Mouse (Mus musculus) testis, adult 2 months (tissue): ENCODE results near the gene Lpar3. TPM values are rescaled to one million over a fixed set of nuclear protein-coding genes. Genes with fewer than 3 reads are reported as not detected.
"Not testable (repeated sequence)": the region's sequence is repeated elsewhere in the genome, so short reads cannot be mapped to it uniquely, and the experiment has no call there.

Experiments used
- H3K27ac ChIP-seq: fragments of 200-500 bp; 2 replicates; pipeline ENCODE4 v1.5.1; 2012; ENCODE audit warnings: low read depth, low read length; ENCODE audit not compliant: control insufficient read depth, insufficient read depth
- H3K27me3 ChIP-seq: fragments of 200-500 bp; 2 replicates; pipeline ENCODE4 v1.6.1; 2012; ENCODE audit warnings: mild to moderate bottlenecking, low read length, moderate library complexity; ENCODE audit not compliant: control insufficient read depth, insufficient read depth
- H3K36me3 ChIP-seq: fragments of 200-500 bp; 2 replicates; pipeline ENCODE4 v1.6.1; 2012; ENCODE audit warnings: mild to moderate bottlenecking, low read length; ENCODE audit not compliant: control insufficient read depth, insufficient read depth
- H3K4me1 ChIP-seq: fragments of 200-500 bp; 2 replicates; pipeline ENCODE4 v1.6.1; 2012; ENCODE audit warnings: low read length; ENCODE audit not compliant: control insufficient read depth, insufficient read depth
- H3K4me3 ChIP-seq: fragments of 200-500 bp; 2 replicates; pipeline ENCODE4 v1.5.1; 2012; ENCODE audit warnings: low read depth, mild to moderate bottlenecking, low read length, moderate library complexity, mixed read lengths; ENCODE audit not compliant: control insufficient read depth
- CTCF ChIP-seq: fragments of 200-500 bp; IDR thresholded peaks from 2 replicates; pipeline ENCODE4 v1.5.1; 2012; ENCODE audit warnings: low read depth, mild to moderate bottlenecking, inconsistent platforms, low read length, moderate library complexity; ENCODE audit not compliant: control insufficient read depth, insufficient read depth, insufficient replicate concordance
- POLR2A ChIP-seq: fragments of 200-500 bp; IDR thresholded peaks from 2 replicates; pipeline ENCODE4 v1.6.1; 2012; ENCODE audit warnings: low read depth, mild to moderate bottlenecking, inconsistent platforms, low read length, moderate library complexity; ENCODE audit not compliant: control insufficient read depth
- polyA plus RNA-seq: library from polyadenylated mRNA; depleted of rRNA; stranded (reverse); fragments of >200 nt; gene quantifications from 2 replicates; pipeline ENCODE4 v1.2.3, GENCODE M21; 2012

Gene Lpar3
- polyA plus RNA-seq, 1 experiment = 27.0 TPM

- no peak overlapping the region for H3K27ac ChIP-seq
- TF ChIP-seq POLR2A (no peak), CTCF (no peak)
- no peaks in the 10 kb centered on the region; the same call in 1 of the 2 replicates for H3K4me1 ChIP-seq
- H3K27me3 ChIP-seq = no peaks in the 10 kb centered on the region
- no peaks in the 10 kb centered on the region for H3K36me3 ChIP-seq
- no peak overlapping the region for H3K4me3 ChIP-seq
Measured at GRCm38 (mm10) chr3:146197785-146198184, 23.0 kb upstream of the Lpar3 start.

GRCm38 (mm10) chr3:146198803-146199481 lies 21.8 kb upstream of the Lpar3 start:
- H3K4me1 ChIP-seq = peaks cover 2% of the 10 kb centered on the region
- H3K27ac ChIP-seq = no peak overlapping the region
- H3K27me3 ChIP-seq = no peaks in the 10 kb centered on the region
- no peak overlapping the region for H3K4me3 ChIP-seq
- no peak for TF ChIP-seq POLR2A
- TF ChIP-seq CTCF = no peak
- no peaks in the 10 kb centered on the region for H3K36me3 ChIP-seq

DNA sequence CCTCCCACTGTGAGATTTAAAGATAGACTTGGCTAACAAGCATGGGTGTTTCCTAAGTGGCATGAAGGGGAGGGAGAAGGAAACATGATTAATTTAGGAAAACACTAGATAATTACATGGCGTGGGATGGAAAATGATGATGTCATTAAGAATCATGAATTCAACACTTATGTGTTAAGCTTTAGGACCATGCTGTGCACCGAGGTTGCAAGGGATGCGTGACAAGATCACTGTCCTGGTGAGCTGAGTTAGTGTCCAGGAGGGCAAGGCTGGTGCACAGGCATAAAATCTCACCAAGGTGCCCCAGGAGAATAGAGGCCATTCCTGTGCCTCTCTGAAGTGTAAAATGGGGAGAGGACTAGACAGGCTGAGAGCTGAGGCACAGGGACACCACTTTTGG lies 21.3 kb upstream of the Lpar3 start:
- H3K27ac ChIP-seq = no peak overlapping the region
- H3K27me3 ChIP-seq = no peaks in the 10 kb centered on the region
- H3K4me3 ChIP-seq = no peak overlapping the region
- peaks cover 2% of the 10 kb centered on the region for H3K4me1 ChIP-seq
- TF ChIP-seq CTCF (no peak), POLR2A (no peak)
- H3K36me3 ChIP-seq = no peaks in the 10 kb centered on the region

DNA sequence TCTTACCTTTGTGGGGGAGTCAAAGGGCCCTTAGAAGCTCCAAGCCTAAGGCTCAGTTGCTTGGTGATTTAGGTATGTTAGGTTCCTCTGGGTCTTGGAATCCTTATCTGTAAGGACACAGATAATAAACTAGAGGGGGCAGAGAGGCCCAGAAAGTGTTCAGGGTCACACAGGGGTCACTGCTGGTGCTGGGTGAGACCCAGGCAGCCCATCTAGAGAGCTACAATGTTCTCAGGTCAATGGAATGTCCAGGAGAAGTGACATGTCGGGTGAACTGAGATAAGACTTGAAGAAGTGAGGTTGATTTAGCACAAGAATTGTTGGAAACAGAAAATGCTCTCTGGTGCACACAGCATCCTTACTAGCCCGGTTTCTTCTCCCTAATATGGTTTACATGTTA lies 16.4 kb upstream of the Lpar3 start:
- Histone ChIP-seq H3K27ac (no peak overlapping the region), H3K4me1 (peaks cover 2% of the 10 kb centered on the region; the same call in 1 of the 2 replicates), H3K27me3 (no peaks in the 10 kb centered on the region), H3K36me3 (no peaks in the 10 kb centered on the region), H3K4me3 (no peak overlapping the region)
- TF ChIP-seq POLR2A (no peak), CTCF (no peak)

DNA sequence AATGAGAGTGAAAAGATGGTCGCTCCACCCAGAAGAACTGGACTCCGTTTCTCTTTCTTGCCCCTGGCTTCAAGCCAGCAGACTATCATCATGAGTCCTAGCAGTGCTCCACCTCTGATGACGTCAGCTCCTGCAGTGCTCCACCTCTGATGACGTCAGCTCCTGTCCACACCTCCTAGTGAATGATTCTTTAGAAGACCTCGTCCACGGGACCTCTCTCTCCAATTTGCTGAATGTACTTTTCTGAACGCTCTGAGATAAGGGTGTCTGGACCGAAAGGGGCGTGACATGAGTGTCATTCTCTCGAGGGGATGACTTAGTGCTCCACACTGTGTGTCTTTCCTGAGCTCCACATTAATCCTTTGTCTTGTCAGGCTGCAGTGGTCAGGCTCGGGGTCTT lies 15.5 kb upstream of the Lpar3 start:
- Histone ChIP-seq H3K36me3 (no peaks in the 10 kb centered on the region), H3K27ac (no peak overlapping the region), H3K27me3 (no peaks in the 10 kb centered on the region), H3K4me3 (no peak overlapping the region), H3K4me1 (peaks cover 2% of the 10 kb centered on the region; the same call in 1 of the 2 replicates)
- TF ChIP-seq POLR2A = no peak
- no peak for TF ChIP-seq CTCF

GRCm38 (mm10) chr3:146206635-146207034 lies 14.1 kb upstream of the Lpar3 start:
- H3K36me3 ChIP-seq = no peaks in the 10 kb centered on the region
- H3K4me1 ChIP-seq = peaks cover 2% of the 10 kb centered on the region; the same call in 1 of the 2 replicates
- no peak overlapping the region for H3K4me3 ChIP-seq
- TF ChIP-seq POLR2A (no peak), CTCF (no peak)
- H3K27ac ChIP-seq = no peak overlapping the region
- H3K27me3 ChIP-seq = no peaks in the 10 kb centered on the region

DNA sequence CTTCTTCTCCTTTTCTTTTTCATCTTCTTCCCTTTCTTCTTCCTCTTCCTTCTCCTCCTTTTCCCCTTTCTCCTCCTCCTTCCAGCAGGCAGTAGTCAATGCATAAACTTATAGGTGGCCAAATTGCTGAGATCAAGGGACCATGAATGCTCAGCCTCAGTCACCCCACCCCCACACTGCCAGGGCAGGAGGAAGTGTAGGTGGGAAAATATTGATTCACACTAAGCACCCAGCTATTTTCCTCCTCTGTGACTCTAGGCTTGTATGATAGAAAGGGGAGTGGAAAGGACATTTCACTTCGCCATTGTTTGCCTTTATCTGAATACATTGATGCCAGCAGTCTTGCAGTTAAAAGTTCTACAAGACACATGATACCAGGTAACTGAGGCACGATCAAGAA lies 13.3 kb upstream of the Lpar3 start:
- Histone ChIP-seq H3K4me1 (peaks cover 2% of the 10 kb centered on the region; the same call in 1 of the 2 replicates), H3K27ac (no peak overlapping the region), H3K27me3 (no peaks in the 10 kb centered on the region), H3K4me3 (no peak overlapping the region), H3K36me3 (no peaks in the 10 kb centered on the region)
- TF ChIP-seq CTCF = no peak
- no peak for TF ChIP-seq POLR2A

GRCm38 (mm10) chr3:146209759-146210158 lies 11.0 kb upstream of the Lpar3 start:
- not testable (repeated sequence) for H3K27ac ChIP-seq, H3K27me3 ChIP-seq, H3K4me3 ChIP-seq, H3K36me3 ChIP-seq, H3K4me1 ChIP-seq
